Mouse (Mus musculus) frontal cortex, postnatal 14 days (tissue): ENCODE results near the gene Vmn1r23.
"Not testable (repeated sequence)": the region's sequence is repeated elsewhere in the genome, so short reads cannot be mapped to it uniquely, and the experiment has no call there.

ENCODE experiments used
- DNase-seq, 2 experiments: peaks; one replicate each; pipeline ENCODE4 v3.0.0; 2022; ENCODE audit warnings: low spot score in 2 of 2

Gene Vmn1r23

GRCm38 (mm10) chr6:57926738-57927137, at the start of gene Vmn1r23:
TSS of gene Vmn1r23 (minus strand) at chr6:57926838.
- DNase-seq, result no peak

GRCm38 (mm10) chr6:57961403-57961802, 34.8 kb upstream of the Vmn1r23 start, which contains the start of gene Vmn1r24:
TSS of gene Vmn1r24 (minus strand) at chr6:57961503.
- DNase-seq, result not testable (repeated sequence)

GRCm38 (mm10) chr6:57907928-57908327, 18.7 kb downstream of the Vmn1r23 start, which contains the start of gene Vmn1r22:
TSS of gene Vmn1r22 (minus strand) at chr6:57908028.
- no peak for DNase-seq
